Mouse (Mus musculus): ENCODE measurements around the gene 1700028J19Rik. TPM values are rescaled to one million over a fixed set of nuclear protein-coding genes. Genes with fewer than 3 reads are reported as not detected.

1700028J19Rik gene
- total and polyA plus RNA-seq, 3 experiments, result 0.62 to 1.2 TPM; not detected in 1

- TF ChIP-seq POLR2AphosphoS5 (IDR thresholded peaks at IDR 0.05; ENCODE audit: borderline replicate concordance, low read depth, low read length) (no peak), ZNF384 (IDR thresholded peaks at IDR 0.05; ENCODE audit: low read depth, low read length) (no peak), ZKSCAN1 (IDR thresholded peaks at IDR 0.05; ENCODE audit: low read depth, low read length) (no peak)
Measured at GRCm38 (mm10) chr7:44274096-44274495, 27.6 kb upstream of the 1700028J19Rik start (continued).

GRCm38 (mm10) chr7:44273446-44273845 lies 27.0 kb upstream of the 1700028J19Rik start:
- H3K4me3 ChIP-seq (ENCODE audit: control insufficient read depth in 1 of 2, insufficient read depth in 1 of 2, low read depth in 2 of 2, low read length in 2 of 2), result no peak overlapping the region
- H3K27me3 ChIP-seq (ENCODE audit: control insufficient read depth in 1 of 2, insufficient read depth in 2 of 2, low read length in 2 of 2), result no peaks in the 10 kb centered on the region
- H3K36me3 ChIP-seq (ENCODE audit: control insufficient read depth in 1 of 2, insufficient read depth in 2 of 2, low read length in 2 of 2), result no peaks in the 10 kb centered on the region
- DNase-seq (ENCODE audit: low read depth, low spot score), result no peak
- TF ChIP-seq ZC3H11A (IDR thresholded peaks at IDR 0.05; ENCODE audit: low read depth, low read length) (no peak), HCFC1 (IDR thresholded peaks at IDR 0.05; ENCODE audit: low read depth, low read length) (no peak), USF1 (IDR thresholded peaks at IDR 0.05; ENCODE audit: low read depth, low read length) (no peak), POLR2A (IDR thresholded peaks at IDR 0.05; ENCODE audit: control insufficient read depth in 1 of 2, insufficient read depth in 1 of 2, low read depth in 1 of 2, low read length in 2 of 2, poor library complexity in 1 of 2) (no peak), EP300 (IDR thresholded peaks at IDR 0.05; ENCODE audit: low read depth in 1 of 2, low read length in 2 of 2) (no peak)
- no peak overlapping the region for H3K9ac ChIP-seq (ENCODE audit: control insufficient read depth, low read depth, low read length, poor library complexity, severe bottlenecking)
- no peaks in the 10 kb centered on the region for H3K9me3 ChIP-seq (replicated peaks; ENCODE audit: insufficient read depth, low read length)
- H3K79me2 ChIP-seq (ENCODE audit: control insufficient read depth, insufficient read depth, low read length, poor library complexity), result no peaks in the 10 kb centered on the region
- H3K4me1 ChIP-seq (ENCODE audit: control insufficient read depth in 1 of 2, insufficient read depth in 2 of 2, low read length in 2 of 2), result no peaks in the 10 kb centered on the region
- H3K27ac ChIP-seq (ENCODE audit: control insufficient read depth, low read depth, low read length), result no peak overlapping the region

GRCm38 (mm10) chr7:44272546-44272945 lies 26.1 kb upstream of the 1700028J19Rik start:
- Histone ChIP-seq H3K27me3 (ENCODE audit: control insufficient read depth in 1 of 2, insufficient read depth in 2 of 2, low read length in 2 of 2) (no peaks in the 10 kb centered on the region), H3K4me1 (ENCODE audit: control insufficient read depth in 1 of 2, insufficient read depth in 2 of 2, low read length in 2 of 2) (no peaks in the 10 kb centered on the region), H3K27ac (ENCODE audit: control insufficient read depth, low read depth, low read length) (no peak overlapping the region), H3K36me3 (ENCODE audit: control insufficient read depth in 1 of 2, insufficient read depth in 2 of 2, low read length in 2 of 2) (no peaks in the 10 kb centered on the region), H3K9ac (ENCODE audit: control insufficient read depth, low read depth, low read length, poor library complexity, severe bottlenecking) (no peak overlapping the region), H3K4me3 (ENCODE audit: control insufficient read depth in 1 of 2, insufficient read depth in 1 of 2, low read depth in 2 of 2, low read length in 2 of 2) (no peak overlapping the region), H3K9me3 (replicated peaks; ENCODE audit: insufficient read depth, low read length) (no peaks in the 10 kb centered on the region), H3K79me2 (ENCODE audit: control insufficient read depth, insufficient read depth, low read length, poor library complexity) (no peaks in the 10 kb centered on the region)
- no peak for DNase-seq (ENCODE audit: low read depth, low spot score)
- TF ChIP-seq ZKSCAN1 (IDR thresholded peaks at IDR 0.05; ENCODE audit: low read depth, low read length), result no peak
- TF ChIP-seq USF1 (IDR thresholded peaks at IDR 0.05; ENCODE audit: low read depth, low read length), result no peak
- TF ChIP-seq GATA1 (IDR thresholded peaks at IDR 0.05; ENCODE audit: low read depth, low read length), result no peak
- no peak for TF ChIP-seq KAT2A (conservative IDR thresholded peaks at IDR 0.05; ENCODE audit: low read depth, low read length)
- TF ChIP-seq ZNF384 (IDR thresholded peaks at IDR 0.05; ENCODE audit: low read depth, low read length), result no peak
- no peak for TF ChIP-seq MAFK (IDR thresholded peaks at IDR 0.05; ENCODE audit: borderline replicate concordance, low read depth, low read length)
- TF ChIP-seq EP300 (IDR thresholded peaks at IDR 0.05; ENCODE audit: low read depth in 1 of 2, low read length in 2 of 2), result no peak
- no peak for TF ChIP-seq CTCF (IDR thresholded peaks at IDR 0.05 in 2 of 3, conservative IDR thresholded peaks at IDR 0.05 in 1 of 3; ENCODE audit: control insufficient read depth in 1 of 3, insufficient read depth in 1 of 3, low read depth in 2 of 3, low read length in 3 of 3, poor library complexity in 1 of 3, severe bottlenecking in 1 of 3)
- TF ChIP-seq E2F4 (IDR thresholded peaks at IDR 0.05; ENCODE audit: borderline replicate concordance, low read depth, low read length), result no peak
- TF ChIP-seq MYB (IDR thresholded peaks at IDR 0.05; ENCODE audit: low read depth, low read length), result no peak
- no peak for TF ChIP-seq NRF1 (IDR thresholded peaks at IDR 0.05; ENCODE audit: insufficient read depth, low read depth, low read length, poor library complexity, severe bottlenecking)
- no peak for TF ChIP-seq CHD1 (IDR thresholded peaks at IDR 0.05; ENCODE audit: low read depth, low read length)
- TF ChIP-seq MXI1 (IDR thresholded peaks at IDR 0.05; ENCODE audit: low read depth, low read length), result no peak
- TF ChIP-seq SIN3A (IDR thresholded peaks at IDR 0.05; ENCODE audit: low read length), result no peak
- no peak for TF ChIP-seq MEF2A (IDR thresholded peaks at IDR 0.05; ENCODE audit: extremely low read depth, insufficient replicate concordance, low read depth, low read length, poor library complexity, severe bottlenecking)
- no peak for TF ChIP-seq TBP (IDR thresholded peaks at IDR 0.05; ENCODE audit: low read depth, low read length)
- no peak for TF ChIP-seq USF2 (IDR thresholded peaks at IDR 0.05; ENCODE audit: borderline replicate concordance in 1 of 2, insufficient read depth in 1 of 2, low read depth in 1 of 2, low read length in 2 of 2)
- no peak for TF ChIP-seq RAD21 (IDR thresholded peaks at IDR 0.05; ENCODE audit: low read depth, low read length)
- TF ChIP-seq RCOR1 (IDR thresholded peaks at IDR 0.05; ENCODE audit: low read depth, low read length), result no peak
- no peak for TF ChIP-seq ZMIZ1 (IDR thresholded peaks at IDR 0.05; ENCODE audit: low read depth, low read length)

Measured in MEL (cell line).